Mouse (Mus musculus) heart, embryonic 11.5 days (tissue): ENCODE measurements around the gene Krtap11-1. TPM values are rescaled to one million over a fixed set of nuclear protein-coding genes. Genes with fewer than 3 reads are reported as not detected.

Source experiments
- ATAC-seq: fragments of 200-750 bp; cut with Nextera tagmentation; replicated peaks from 2 replicates; pipeline ENCODE4 v1.8.0; 2017; ENCODE audit warnings: moderate library complexity; ENCODE audit not compliant: insufficient number of reproducible peaks, low FRiP score, low TSS enrichment
- H3K27ac ChIP-seq: fragments of 300-500 bp; sonication (generic); 2 replicates; pipeline ENCODE4 v1.5.1; 2014; ENCODE audit warnings: mild to moderate bottlenecking, low read depth, low read length
- H3K27me3 ChIP-seq: fragments of 300-500 bp; sonication (generic); 2 replicates; pipeline ENCODE4 v1.6.1; 2014; ENCODE audit warnings: mild to moderate bottlenecking, low read length, mixed read lengths; ENCODE audit not compliant: control insufficient read depth, insufficient read depth
- H3K36me3 ChIP-seq: fragments of 300-500 bp; sonication (generic); 2 replicates; pipeline ENCODE4 v1.6.1; 2014; ENCODE audit warnings: mild to moderate bottlenecking, low read length, moderate library complexity, mixed read lengths; ENCODE audit not compliant: control insufficient read depth, insufficient read depth
- H3K4me1 ChIP-seq: fragments of 300-500 bp; sonication (generic); 2 replicates; pipeline ENCODE4 v1.6.1; 2014; ENCODE audit warnings: low read length; ENCODE audit not compliant: control insufficient read depth, insufficient read depth
- H3K4me2 ChIP-seq: fragments of 300-500 bp; sonication (generic); 2 replicates; pipeline ENCODE4 v1.6.1; 2014; ENCODE audit warnings: mild to moderate bottlenecking, moderate library complexity
- H3K4me3 ChIP-seq: fragments of 300-500 bp; sonication (generic); 2 replicates; pipeline ENCODE4 v1.5.1; 2014; ENCODE audit warnings: low read depth, low read length
- H3K9ac ChIP-seq: fragments of 300-500 bp; sonication (generic); 2 replicates; pipeline ENCODE4 v1.6.1; 2014; ENCODE audit warnings: mild to moderate bottlenecking, low read depth, low read length, moderate library complexity
- H3K9me3 ChIP-seq: fragments of 300-500 bp; sonication (generic); replicated peaks from 2 replicates; pipeline ENCODE4 v1.6.1; 2016; ENCODE audit warnings: low read length; ENCODE audit not compliant: control insufficient read depth
- WGBS: fragments of 180-500 bp; shearing (Covaris S2); extraction: QIAGEN DNeasy Blood & Tissue Kit; methylation state at CpG from one replicate; pipeline ENCODE4 v1.1.7; 2014; ENCODE audit not compliant: insufficient replicate concordance; 5-methylcytosine and 5-hydroxymethylcytosine counted together
- polyA plus RNA-seq: library from polyadenylated mRNA; unstranded; fragments of >200 nt; fragmentation: Nextera tagmentation; extraction: Ambion mirVana; gene quantifications from 2 replicates; pipeline ENCODE4 v1.2.1, GENCODE M21; 2014

Gene Krtap11-1
- polyA plus RNA-seq = not detected in 2 replicates

DNA sequence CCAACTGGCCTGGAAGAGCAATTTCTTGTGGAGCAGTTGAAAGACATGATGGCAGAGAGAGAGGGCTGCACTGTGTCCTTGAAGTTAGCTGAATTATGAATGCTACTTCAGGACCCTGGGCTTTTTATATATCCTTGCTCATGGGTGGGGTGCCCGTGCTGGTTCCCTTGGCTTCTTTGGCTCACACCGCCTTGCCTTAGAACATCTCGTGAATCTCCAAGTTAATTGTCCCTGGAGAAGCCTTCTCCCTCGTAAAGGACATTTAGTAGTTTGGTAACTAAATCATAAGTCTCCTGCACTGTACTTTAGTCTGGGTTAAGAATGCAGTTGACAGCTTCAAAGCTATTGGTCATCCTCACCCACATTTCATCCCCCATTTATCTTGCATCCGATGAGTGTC, at the start of gene Krtap11-1:
Krtap11-1 (minus strand) TSS at position 101 of the 400 bp plus-strand sequence.
- no peaks in the 10 kb centered on the region for H3K36me3 ChIP-seq
- H3K9ac ChIP-seq = no peak within 1 kb of the TSS
- H3K27me3 ChIP-seq = no peaks in the 10 kb centered on the region
- 87% methylated on average over 5 of the region's 5 CpGs for WGBS
- no peak within 1 kb of the TSS for H3K27ac ChIP-seq
- no peaks in the 10 kb centered on the region for H3K9me3 ChIP-seq
- no peak for ATAC-seq
- H3K4me2 ChIP-seq = no peak within 1 kb of the TSS
- H3K4me1 ChIP-seq = 0 out of 2 replicates have a peak, but pooled peaks cover 4% of the 10 kb centered on the region
- H3K4me3 ChIP-seq = no peak within 1 kb of the TSS

DNA sequence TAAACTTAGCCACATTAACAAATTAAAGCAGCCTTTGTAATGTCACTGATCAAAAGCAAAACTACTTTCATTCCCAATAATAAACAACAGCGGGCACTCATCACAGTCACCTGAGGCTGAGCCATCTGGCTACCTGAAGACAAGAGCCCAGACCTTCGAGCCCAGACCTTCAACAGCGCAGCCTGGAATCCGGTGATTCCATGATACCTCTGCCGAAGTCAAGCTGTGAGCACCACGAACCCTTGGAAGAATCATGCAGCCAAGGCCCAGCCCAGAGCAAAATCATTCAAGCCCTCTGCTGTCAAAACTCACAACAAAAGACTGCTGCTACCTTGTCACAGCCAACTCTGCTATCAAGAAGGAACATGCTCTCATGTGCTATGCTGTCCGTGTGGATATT, 47.2 kb upstream of the Krtap11-1 start:
- Histone ChIP-seq H3K36me3 (no peaks in the 10 kb centered on the region), H3K27me3 (no peaks in the 10 kb centered on the region), H3K4me1 (no peaks in the 10 kb centered on the region), H3K4me2 (no peak overlapping the region), H3K9me3 (no peaks in the 10 kb centered on the region), H3K9ac (no peak overlapping the region), H3K4me3 (no peak overlapping the region), H3K27ac (no peak overlapping the region)
- ATAC-seq = no peak
- 87% methylated on average over 7 of the region's 7 CpGs for WGBS

DNA sequence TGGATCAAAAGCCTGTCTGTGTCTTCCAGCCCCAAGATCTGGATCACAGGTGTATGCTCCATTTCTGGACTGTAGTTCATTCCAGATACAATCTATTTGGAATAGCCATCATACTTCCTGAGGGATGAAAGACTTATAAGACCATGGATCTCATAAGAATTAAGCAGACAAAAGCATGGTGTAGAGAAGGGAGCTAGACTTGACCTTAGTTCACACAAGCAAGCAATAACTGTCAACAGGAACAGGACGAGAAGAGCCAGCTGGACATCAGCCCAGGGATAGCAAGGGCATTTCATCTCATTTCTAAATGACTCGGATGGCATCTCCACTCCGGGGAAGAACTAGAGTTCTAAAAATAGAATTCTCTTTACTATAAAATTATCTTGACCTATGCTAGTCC, 46.3 kb upstream of the Krtap11-1 start:
- H3K27ac ChIP-seq = no peak overlapping the region
- H3K9me3 ChIP-seq = no peaks in the 10 kb centered on the region
- WGBS = 38% methylated on average over 3 of the region's 3 CpGs
- no peak for ATAC-seq
- H3K9ac ChIP-seq = no peak overlapping the region
- no peak overlapping the region for H3K4me2 ChIP-seq
- no peaks in the 10 kb centered on the region for H3K36me3 ChIP-seq
- no peaks in the 10 kb centered on the region for H3K27me3 ChIP-seq
- no peak overlapping the region for H3K4me3 ChIP-seq
- H3K4me1 ChIP-seq = no peaks in the 10 kb centered on the region

DNA sequence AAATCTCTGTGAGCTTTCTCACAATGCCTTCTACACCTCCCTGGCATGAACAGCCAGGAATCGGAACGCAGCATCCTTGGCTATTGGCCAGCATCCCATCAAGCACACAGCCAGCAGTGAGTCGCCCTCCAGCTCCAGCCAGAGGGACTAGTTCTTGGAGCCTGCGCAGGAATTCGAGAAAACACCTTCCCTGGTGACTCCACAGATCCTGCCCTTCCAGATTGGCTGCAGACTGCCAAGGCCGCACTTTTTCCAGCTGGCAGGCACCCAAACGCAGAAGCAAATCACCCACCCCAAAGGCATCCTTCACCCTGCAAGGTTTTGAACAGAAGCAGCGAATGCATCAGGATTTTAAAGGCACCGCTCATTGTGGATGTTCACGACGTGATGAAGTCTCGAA, 42.7 kb upstream of the Krtap11-1 start:
- Histone ChIP-seq H3K27ac (no peak overlapping the region), H3K4me1 (no peaks in the 10 kb centered on the region), H3K4me3 (no peak overlapping the region), H3K9me3 (no peaks in the 10 kb centered on the region), H3K36me3 (no peaks in the 10 kb centered on the region), H3K27me3 (no peaks in the 10 kb centered on the region), H3K9ac (no peak overlapping the region), H3K4me2 (no peak overlapping the region)
- 79% methylated on average over 12 of the region's 12 CpGs for WGBS
- no peak for ATAC-seq

DNA sequence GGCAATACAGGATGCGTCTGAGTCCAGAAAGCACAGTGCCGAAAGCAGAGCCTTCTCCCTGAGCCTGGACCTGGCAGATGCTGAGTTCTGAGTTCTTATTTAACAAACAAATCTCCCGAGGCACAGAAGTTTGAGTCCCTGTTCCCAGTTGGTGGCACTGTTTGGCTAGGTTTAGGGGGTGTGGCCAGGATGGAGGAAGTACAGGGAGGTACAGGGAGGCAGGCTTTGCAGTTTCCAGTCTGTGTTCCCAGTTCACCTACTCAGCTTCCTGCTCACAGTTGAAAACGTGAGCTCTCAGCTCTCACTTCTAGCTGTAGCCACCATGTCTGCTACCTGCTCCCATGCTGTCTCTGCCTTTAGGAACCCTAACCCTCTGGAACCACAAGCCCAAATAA, 37.8 kb upstream of the Krtap11-1 start:
- no peaks in the 10 kb centered on the region for H3K36me3 ChIP-seq
- 67% methylated on average over 4 of the region's 4 CpGs for WGBS
- H3K9me3 ChIP-seq = no peaks in the 10 kb centered on the region

DNA sequence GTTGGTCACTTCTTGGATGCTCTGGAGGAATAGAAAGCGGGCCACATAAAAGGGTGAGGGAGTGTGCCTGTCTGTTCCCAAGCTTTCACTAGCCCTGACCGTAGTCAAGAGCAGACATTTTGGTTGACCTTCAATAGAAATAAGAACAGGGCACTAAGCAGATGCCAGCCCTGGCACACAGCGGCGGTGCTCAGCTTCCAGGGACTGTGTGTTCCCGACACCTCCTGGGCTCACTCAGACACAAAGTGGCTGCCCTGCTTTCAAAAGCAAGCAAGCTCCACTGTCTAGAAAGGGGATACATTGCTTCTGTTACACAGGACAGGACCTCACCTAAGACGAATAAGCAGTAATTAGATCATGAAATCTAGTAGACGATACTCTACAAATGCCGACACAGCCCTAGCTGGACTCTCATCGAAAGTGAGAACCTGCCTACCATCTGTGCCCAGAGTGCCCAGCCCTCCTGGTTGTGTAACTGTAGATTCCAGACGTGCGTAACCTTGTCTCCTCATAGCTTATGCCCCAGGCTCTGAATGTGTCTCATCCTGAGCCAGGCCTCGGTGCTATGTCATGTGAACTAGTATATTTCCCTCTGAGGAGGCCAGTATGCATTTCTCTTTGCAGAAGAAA, 37.3 kb upstream of the Krtap11-1 start:
- Histone ChIP-seq H3K36me3 (no peaks in the 10 kb centered on the region), H3K4me1 (no peaks in the 10 kb centered on the region), H3K27ac (no peak overlapping the region), H3K9ac (no peak overlapping the region), H3K9me3 (no peaks in the 10 kb centered on the region), H3K27me3 (no peaks in the 10 kb centered on the region), H3K4me3 (no peak overlapping the region), H3K4me2 (no peak overlapping the region)
- ATAC-seq = no peak
- WGBS = 85% methylated on average over 12 of the region's 12 CpGs

More for the DNA sequence above, 37.8 kb upstream of the Krtap11-1 start:
- H3K4me2 ChIP-seq = no peak overlapping the region
- no peak overlapping the region for H3K4me3 ChIP-seq
- H3K27me3 ChIP-seq = no peaks in the 10 kb centered on the region
- no peak for ATAC-seq
- H3K27ac ChIP-seq = no peak overlapping the region
- H3K9ac ChIP-seq = no peak overlapping the region
- H3K4me1 ChIP-seq = no peaks in the 10 kb centered on the region

DNA sequence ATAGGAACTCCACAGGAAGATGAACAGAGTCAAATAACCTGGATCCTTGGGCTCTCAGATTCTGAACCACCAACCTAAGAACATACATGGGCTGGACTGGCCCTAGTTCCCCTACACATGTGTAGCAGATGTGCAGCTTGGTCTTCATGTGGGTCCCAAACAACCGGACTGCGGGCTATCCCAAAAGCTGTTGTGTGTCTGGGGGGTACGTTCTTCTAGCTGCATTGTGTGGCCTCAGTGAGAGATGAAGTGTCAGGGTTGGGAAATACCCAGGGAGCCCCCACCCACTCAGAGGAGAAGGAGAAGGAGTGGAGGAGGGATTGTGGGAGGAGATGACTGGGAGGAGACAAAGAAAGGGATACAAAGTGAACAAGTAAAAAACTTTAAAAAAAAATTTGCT, 36.0 kb upstream of the Krtap11-1 start:
- 91% methylated on average over 3 of the region's 3 CpGs for WGBS
- no peak overlapping the region for H3K27ac ChIP-seq

DNA sequence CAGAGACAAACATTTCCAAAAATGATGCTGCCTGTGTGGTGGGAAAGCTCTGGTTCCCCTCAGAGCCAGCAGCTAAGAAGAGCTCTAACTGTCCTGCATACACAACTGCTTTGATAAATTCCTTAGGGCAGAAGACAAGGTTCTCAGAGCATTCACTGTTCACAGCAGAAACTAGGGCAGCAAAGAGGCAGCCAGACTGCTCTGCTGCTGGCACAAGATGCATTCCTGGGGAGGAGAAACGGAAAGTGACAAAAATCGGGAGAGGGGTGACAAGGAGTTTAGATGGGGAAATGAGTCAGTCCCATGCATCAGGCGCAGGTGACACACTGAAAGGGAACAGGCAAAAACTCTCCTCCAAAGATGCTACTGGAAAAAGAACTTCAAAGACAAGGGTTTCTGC, 16.2 kb upstream of the Krtap11-1 start:
- 48% methylated on average over 3 of the region's 3 CpGs for WGBS
- Histone ChIP-seq H3K4me2 (no peak overlapping the region), H3K27ac (no peak overlapping the region), H3K36me3 (no peaks in the 10 kb centered on the region), H3K9ac (no peak overlapping the region), H3K4me3 (no peak overlapping the region), H3K4me1 (peaks cover 7% of the 10 kb centered on the region; the same call in 1 of the 2 replicates), H3K9me3 (no peaks in the 10 kb centered on the region; the same call in 1 of the 2 replicates), H3K27me3 (no peaks in the 10 kb centered on the region)
- no peak for ATAC-seq

More for the DNA sequence above, 36.0 kb upstream of the Krtap11-1 start:
- Histone ChIP-seq H3K4me3 (no peak overlapping the region), H3K9me3 (no peaks in the 10 kb centered on the region), H3K9ac (no peak overlapping the region), H3K27me3 (no peaks in the 10 kb centered on the region), H3K36me3 (no peaks in the 10 kb centered on the region), H3K4me2 (no peak overlapping the region), H3K4me1 (no peaks in the 10 kb centered on the region)
- no peak for ATAC-seq
